Mouse (Mus musculus): ENCODE results near the gene Dclk3. TPM values are rescaled to one million over a fixed set of nuclear protein-coding genes. Genes with fewer than 3 reads are reported as not detected.

Gene Dclk3
- total and polyA plus RNA-seq, 3 experiments = 0.23 to 0.39 (median 0.33) TPM

GRCm38 (mm10) chr9:111522226-111522625 lies 83.3 kb downstream of the Dclk3 start:
- H3K4me3 ChIP-seq = no peak overlapping the region
- intact Hi-C loops (cut with DNase I) = no loop called here

GRCm38 (mm10) chr9:111523111-111523510 lies 84.2 kb downstream of the Dclk3 start:
- no peak for DNase-seq
- no peak for TF ChIP-seq EP300 (IDR thresholded peaks at IDR 0.05; ENCODE audit: insufficient read depth, low read depth, low read length)
- TF ChIP-seq CTCF (IDR thresholded peaks at IDR 0.05) = no peak
- TF ChIP-seq POLR2A (IDR thresholded peaks at IDR 0.05; ENCODE audit: insufficient read depth, low read depth, low read length) = no peak
- H3K36me3 ChIP-seq (ENCODE audit: control insufficient read depth, insufficient read depth, low read length) = no peaks in the 10 kb centered on the region
- no peaks in the 10 kb centered on the region for H3K27me3 ChIP-seq (ENCODE audit: control insufficient read depth, insufficient read depth, low read length)
- intact Hi-C loops (cut with DNase I) = no loop called here
- no peak overlapping the region for H3K4me3 ChIP-seq
- no peaks in the 10 kb centered on the region for H3K79me2 ChIP-seq (replicated peaks; ENCODE audit: control insufficient read depth, insufficient read depth, low read length)
- H3K4me1 ChIP-seq (ENCODE audit: control insufficient read depth, insufficient read depth, low read length) = no peaks in the 10 kb centered on the region
- H3K9ac ChIP-seq (ENCODE audit: low read depth, low read length) = no peak overlapping the region
- H3K27ac ChIP-seq = no peak overlapping the region
- 83% methylated on average over 11 of the region's 11 CpGs for WGBS

More at GRCm38 (mm10) chr9:111522226-111522625, 83.3 kb downstream of the Dclk3 start:
- WGBS = 74% methylated on average over 7 of the region's 7 CpGs
- Histone ChIP-seq H3K4me1 (ENCODE audit: control insufficient read depth, insufficient read depth, low read length) (no peaks in the 10 kb centered on the region), H3K36me3 (ENCODE audit: control insufficient read depth, insufficient read depth, low read length) (no peaks in the 10 kb centered on the region), H3K79me2 (replicated peaks; ENCODE audit: control insufficient read depth, insufficient read depth, low read length) (no peaks in the 10 kb centered on the region), H3K27ac (no peak overlapping the region), H3K9ac (ENCODE audit: low read depth, low read length) (no peak overlapping the region), H3K27me3 (ENCODE audit: control insufficient read depth, insufficient read depth, low read length) (no peaks in the 10 kb centered on the region)
- TF ChIP-seq EP300 (IDR thresholded peaks at IDR 0.05; ENCODE audit: insufficient read depth, low read depth, low read length) = no peak
- TF ChIP-seq POLR2A (IDR thresholded peaks at IDR 0.05; ENCODE audit: insufficient read depth, low read depth, low read length) = no peak
- no peak for TF ChIP-seq CTCF (IDR thresholded peaks at IDR 0.05)
- DNase-seq = no peak

DNA sequence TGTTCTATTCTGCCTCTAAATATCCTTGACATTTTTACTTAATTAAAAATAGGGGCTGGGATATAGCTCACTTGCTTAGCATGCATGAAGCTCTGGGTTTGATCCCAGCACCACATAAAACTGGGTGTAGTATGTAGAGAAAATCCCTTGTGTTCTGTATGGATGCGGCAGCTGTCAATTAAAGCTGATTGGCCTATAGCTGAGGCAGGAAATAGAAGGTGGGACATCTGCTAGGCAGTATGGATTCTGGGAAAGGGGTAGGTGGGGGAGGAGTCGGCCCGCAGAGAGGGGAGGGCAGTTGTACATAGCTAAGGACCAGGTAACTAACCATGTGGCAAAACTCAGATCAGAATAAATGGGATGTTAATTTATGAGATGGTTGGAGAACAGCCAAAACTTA lies 85.0 kb downstream of the Dclk3 start:
- no peak overlapping the region for H3K4me3 ChIP-seq
- no peaks in the 10 kb centered on the region for H3K27me3 ChIP-seq (ENCODE audit: control insufficient read depth, insufficient read depth, low read length)
- no peaks in the 10 kb centered on the region for H3K4me1 ChIP-seq (ENCODE audit: control insufficient read depth, insufficient read depth, low read length)
- intact Hi-C loops (cut with DNase I) = no loop called here
- TF ChIP-seq POLR2A (IDR thresholded peaks at IDR 0.05; ENCODE audit: insufficient read depth, low read depth, low read length) (no peak), CTCF (IDR thresholded peaks at IDR 0.05) (no peak), EP300 (IDR thresholded peaks at IDR 0.05; ENCODE audit: insufficient read depth, low read depth, low read length) (no peak)
- 94% methylated on average over 3 of the region's 3 CpGs for WGBS
- no peak for DNase-seq
- H3K36me3 ChIP-seq (ENCODE audit: control insufficient read depth, insufficient read depth, low read length) = no peaks in the 10 kb centered on the region
- no peak overlapping the region for H3K27ac ChIP-seq
- no peaks in the 10 kb centered on the region for H3K79me2 ChIP-seq (replicated peaks; ENCODE audit: control insufficient read depth, insufficient read depth, low read length)
- H3K9ac ChIP-seq (ENCODE audit: low read depth, low read length) = no peak overlapping the region

DNA sequence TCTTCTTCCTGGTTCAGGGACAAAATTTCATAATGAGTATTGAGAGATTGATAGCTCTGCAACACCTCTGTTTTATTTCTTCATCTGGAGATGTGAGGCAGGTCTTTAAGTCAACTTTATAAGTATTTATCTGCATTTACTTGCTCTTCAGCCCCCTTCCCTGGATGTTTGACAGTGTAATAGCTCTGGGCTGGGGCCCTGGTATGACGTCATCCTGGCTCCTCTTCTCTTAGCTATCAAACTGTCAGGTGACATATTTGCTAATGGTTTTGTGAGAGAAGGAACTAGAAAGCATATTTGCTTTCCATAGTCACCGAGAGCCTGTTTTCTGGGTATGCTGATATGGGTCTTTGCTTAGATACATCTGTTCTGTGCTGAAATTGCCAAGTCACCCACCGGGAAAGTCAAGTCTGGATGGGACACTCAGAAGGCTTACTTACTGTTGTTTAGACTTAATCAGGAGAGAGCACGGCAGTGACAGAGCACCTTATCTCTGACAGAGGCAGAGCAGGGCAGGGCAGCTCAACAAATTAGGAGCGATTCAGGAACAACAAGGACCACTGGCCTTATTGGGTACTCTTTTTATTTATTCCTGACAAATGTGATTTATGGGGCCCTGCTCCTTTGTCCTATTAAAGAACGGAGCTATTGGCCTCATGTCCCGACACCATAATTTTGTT lies 96.0 kb downstream of the Dclk3 start:
- no peaks in the 10 kb centered on the region for H3K4me1 ChIP-seq (ENCODE audit: control insufficient read depth, insufficient read depth, low read length)

GRCm38 (mm10) chr9:111535445-111536064 lies 96.7 kb downstream of the Dclk3 start:
- Histone ChIP-seq H3K27me3 (ENCODE audit: control insufficient read depth, insufficient read depth, low read length) (no peaks in the 10 kb centered on the region), H3K9ac (ENCODE audit: low read depth, low read length) (no peak overlapping the region), H3K27ac (no peak overlapping the region), H3K4me3 (no peak overlapping the region), H3K36me3 (ENCODE audit: control insufficient read depth, insufficient read depth, low read length) (no peaks in the 10 kb centered on the region), H3K4me1 (ENCODE audit: control insufficient read depth, insufficient read depth, low read length) (no peaks in the 10 kb centered on the region), H3K79me2 (replicated peaks; ENCODE audit: control insufficient read depth, insufficient read depth, low read length) (no peaks in the 10 kb centered on the region)
- intact Hi-C loops (cut with DNase I) = no loop called here
- 75% methylated on average over 8 of the region's 8 CpGs for WGBS
- TF ChIP-seq CTCF (IDR thresholded peaks at IDR 0.05) = no peak
- TF ChIP-seq EP300 (IDR thresholded peaks at IDR 0.05; ENCODE audit: insufficient read depth, low read depth, low read length) = no peak
- TF ChIP-seq POLR2A (IDR thresholded peaks at IDR 0.05; ENCODE audit: insufficient read depth, low read depth, low read length) = no peak
- no peak for DNase-seq

More for the DNA sequence above, 96.0 kb downstream of the Dclk3 start:
- Histone ChIP-seq H3K36me3 (ENCODE audit: control insufficient read depth, insufficient read depth, low read length) (no peaks in the 10 kb centered on the region), H3K27ac (no peak overlapping the region), H3K79me2 (replicated peaks; ENCODE audit: control insufficient read depth, insufficient read depth, low read length) (no peaks in the 10 kb centered on the region), H3K27me3 (ENCODE audit: control insufficient read depth, insufficient read depth, low read length) (no peaks in the 10 kb centered on the region), H3K9ac (ENCODE audit: low read depth, low read length) (no peak overlapping the region), H3K4me3 (no peak overlapping the region)
- intact Hi-C loops (cut with DNase I) = no loop called here
- WGBS = 45% methylated on average over 7 of the region's 7 CpGs
- TF ChIP-seq EP300 (IDR thresholded peaks at IDR 0.05; ENCODE audit: insufficient read depth, low read depth, low read length) = no peak
- no peak for TF ChIP-seq CTCF (IDR thresholded peaks at IDR 0.05)
- TF ChIP-seq POLR2A (IDR thresholded peaks at IDR 0.05; ENCODE audit: insufficient read depth, low read depth, low read length) = no peak
- DNase-seq = no peak

Other genes with a start within 250 kb of the Dclk3 start
- gene Mlh1, start 167.3 kb upstream of the Dclk3 start, total RNA-seq (2021) = 1 to 10 TPM; 6.1 to 7.1 TPM
- 12.6 and 12.9 TPM in 2 replicates for gene Mlh1, start 167.3 kb upstream of the Dclk3 start, polyA plus RNA-seq (2012; rRNA removed)
- 10 to 100 TPM; 20.3 to 23.8 TPM for gene Epm2aip1, start 167.2 kb upstream of the Dclk3 start, total RNA-seq (2021)
- gene Epm2aip1, start 167.2 kb upstream of the Dclk3 start, polyA plus RNA-seq (2012; rRNA removed) = 8.9 and 19.2 TPM in 2 replicates
- gene Trank1, start 127.3 kb upstream of the Dclk3 start, total RNA-seq (2021) = not detected
- gene Trank1, start 127.3 kb upstream of the Dclk3 start, polyA plus RNA-seq (2012; rRNA removed) = 0.04 and 0.06 TPM in 2 replicates